Mouse (Mus musculus): ENCODE measurements around the gene Ugt1a5.

DNA sequence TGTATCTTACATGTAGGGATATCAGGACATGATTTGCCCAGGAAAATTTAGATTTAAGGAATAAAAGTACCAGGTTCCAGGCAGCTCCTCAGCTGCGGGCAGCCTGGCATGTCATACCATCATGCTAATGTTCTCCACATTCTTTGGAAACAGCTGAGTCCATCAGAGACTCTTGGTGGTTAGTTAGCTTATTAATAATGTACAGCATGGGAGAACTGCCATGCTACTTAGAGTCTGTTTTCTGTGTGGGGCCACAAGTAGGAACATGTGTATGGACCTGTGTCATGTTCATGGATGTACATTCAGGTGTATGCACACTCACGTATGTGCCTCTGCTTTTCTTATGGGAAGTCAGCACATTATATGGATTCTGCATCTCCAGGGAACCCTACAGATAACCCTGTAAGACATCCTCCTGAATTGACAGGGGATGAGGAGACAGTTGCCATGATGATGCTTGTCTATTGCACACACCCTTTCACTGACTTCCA lies 48.7 kb downstream of the Ugt1a5 start:
- TF ChIP-seq ZNF384 (IDR thresholded peaks at IDR 0.05; ENCODE audit: low read depth, low read length): no peak
- TF ChIP-seq MAFK (IDR thresholded peaks at IDR 0.05; ENCODE audit: insufficient read depth, low read depth, low read length): no peak
- TF ChIP-seq CHD2 (IDR thresholded peaks at IDR 0.05; ENCODE audit: low read depth, low read length): no peak
- TF ChIP-seq HCFC1 (IDR thresholded peaks at IDR 0.05; ENCODE audit: borderline replicate concordance, insufficient read depth, low read length): no peak

Data from ES-E14 (cell line).